Mouse (Mus musculus) ES-E14 (cell line): ENCODE results near the gene H2-T23. TPM values are rescaled to one million over a fixed set of nuclear protein-coding genes. Genes with fewer than 3 reads are reported as not detected.

ENCODE experiments used
- DNase-seq: peaks from one replicate; pipeline ENCODE4 v3.0.0-alpha.2; 2013; ENCODE audit warnings: low read depth, low spot score
- H3K27ac ChIP-seq: 2 replicates; pipeline ENCODE4 v1.5.1; 2012; ENCODE audit warnings: low read depth, mild to moderate bottlenecking, low read length, moderate library complexity, mixed read lengths; ENCODE audit not compliant: poor library complexity, insufficient read depth, severe bottlenecking
- H3K36me3 ChIP-seq: 2 replicates; pipeline ENCODE4 v1.6.1; 2012; ENCODE audit warnings: mild to moderate bottlenecking, low read length, moderate library complexity, mixed read lengths; ENCODE audit not compliant: control insufficient read depth, poor library complexity, insufficient read depth, severe bottlenecking
- H3K4me1 ChIP-seq, 2 experiments: fragments of 150-350 bp in 1 of 2; sonication (generic) in 1 of 2; 2 replicates each; pipeline ENCODE4 v1.6.1; 2012; ENCODE audit warnings: low read length in 2 of 2, mild to moderate bottlenecking in 1 of 2, mixed read lengths in 1 of 2; ENCODE audit not compliant: control insufficient read depth in 2 of 2, insufficient read depth in 2 of 2, poor library complexity in 1 of 2
- H3K4me3 ChIP-seq, 2 experiments: fragments of 150-350 bp in 1 of 2; sonication (generic) in 1 of 2; 2 replicates each; pipeline ENCODE4 v1.5.1; 2012; ENCODE audit warnings: low read length in 2 of 2, low read depth in 1 of 2, mild to moderate bottlenecking in 1 of 2, mixed read lengths in 1 of 2; ENCODE audit not compliant: insufficient read depth in 1 of 2, poor library complexity in 1 of 2, severe bottlenecking in 1 of 2
- H3K9ac ChIP-seq: 2 replicates; pipeline ENCODE4 v1.6.1; 2012; ENCODE audit warnings: low read depth, mild to moderate bottlenecking, low read length, mixed read lengths; ENCODE audit not compliant: poor library complexity, insufficient read depth, severe bottlenecking
- H3K9me3 ChIP-seq: fragments of 150-350 bp; sonication (generic); 2 replicates; pipeline ENCODE4 v1.6.1; 2012; ENCODE audit warnings: low read depth, mild to moderate bottlenecking, low read length; ENCODE audit not compliant: control insufficient read depth, insufficient read depth
- CHD2 ChIP-seq: IDR thresholded peaks from 2 replicates; pipeline ENCODE4 v1.6.1; 2014; ENCODE audit warnings: mild to moderate bottlenecking, low read depth, low read length, inconsistent platforms
- HCFC1 ChIP-seq: IDR thresholded peaks from 2 replicates; pipeline ENCODE4 v1.6.1; 2012; ENCODE audit warnings: low read length, inconsistent platforms, borderline replicate concordance; ENCODE audit not compliant: insufficient read depth
- MAFK ChIP-seq: IDR thresholded peaks from 2 replicates; pipeline ENCODE4 v1.6.1; 2014; ENCODE audit warnings: mild to moderate bottlenecking, low read depth, low read length, inconsistent platforms; ENCODE audit not compliant: insufficient read depth
- ZC3H11A ChIP-seq: IDR thresholded peaks from 2 replicates; pipeline ENCODE4 v1.6.1; 2012; ENCODE audit warnings: low read depth, mild to moderate bottlenecking, inconsistent platforms, low read length, borderline replicate concordance
- ZNF384 ChIP-seq: IDR thresholded peaks from 2 replicates; pipeline ENCODE4 v1.6.1; 2012; ENCODE audit warnings: low read depth, low read length, inconsistent platforms
- in situ Hi-C, 2 experiments: fragments of 600-800 bp; cut with MboI; formaldehyde crosslinking; loops; one replicate each; pipeline ENCODE4 v1.15.1; 2025; ENCODE audit warnings: low sequenced_read_pairs in 2 of 2, inconsistent platforms in 1 of 2; ENCODE audit not compliant: unreplicated experiment in 2 of 2
- total RNA-seq: library from RNA; depleted of rRNA; stranded (reverse); fragments of 300-350 nt; gene quantifications from 2 replicates; pipeline ENCODE4 v1.2.3, GENCODE M21; 2012; rRNA removed

Gene H2-T23
- total RNA-seq, 1 experiment = 0.67 TPM

DNA sequence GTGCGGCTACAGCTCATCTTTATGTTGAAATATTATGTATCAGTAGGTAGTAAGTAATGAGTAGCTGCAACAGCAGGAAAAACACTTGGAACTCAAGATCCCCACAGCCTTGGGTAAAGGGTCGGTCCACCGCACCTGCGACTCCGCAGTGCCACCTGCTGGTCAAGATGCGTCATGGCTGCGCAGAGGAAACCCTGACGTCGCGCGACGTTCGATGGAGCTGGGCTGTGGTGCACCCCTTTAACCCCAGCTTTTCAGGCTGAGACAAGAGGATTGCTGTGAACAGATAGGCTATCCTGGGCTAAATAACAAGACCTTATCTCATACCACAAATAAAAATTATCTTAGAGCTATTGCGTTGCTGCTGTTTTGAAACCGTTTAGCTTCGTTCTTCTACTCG lies 39.0 kb downstream of the H2-T23 start:
- in situ Hi-C loops = loop anchor here (10.0 to 25.0 kb wide), 2 partner anchors 119 to 121 kb away; partner anchors contain the start of gene Gm19684 (in 1 of the 2)
- H3K36me3 ChIP-seq = peaks cover 4% of the 10 kb centered on the region

DNA sequence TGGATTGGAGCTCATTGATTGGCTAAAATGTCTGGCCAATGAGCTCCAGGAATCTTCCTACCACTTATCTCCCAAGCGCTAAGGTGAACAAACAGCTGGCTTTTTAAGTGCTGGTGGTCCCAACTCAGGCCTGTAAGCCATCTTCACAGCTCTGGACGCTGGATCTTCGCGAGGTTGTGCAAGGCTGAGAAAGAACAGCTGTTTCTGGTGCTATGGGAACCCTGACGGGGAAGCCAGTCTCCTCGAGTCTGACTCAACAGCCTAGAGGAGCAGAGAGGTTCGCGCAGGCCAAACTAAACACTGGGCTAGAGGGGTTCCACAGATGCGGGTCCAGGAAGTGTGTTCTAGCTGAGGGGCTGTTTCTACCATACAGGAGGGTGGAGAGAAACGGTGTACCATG lies 40.9 kb downstream of the H2-T23 start:
- TF ChIP-seq CHD2 (no peak), ZC3H11A (no peak), MAFK (no peak), ZNF384 (no peak), HCFC1 (no peak)
- H3K36me3 ChIP-seq = peaks cover 21% of the 10 kb centered on the region
- in situ Hi-C loops = loop anchor here (10.0 to 25.0 kb wide), 2 partner anchors 121 to 123 kb away; partner anchors contain the start of gene Gm19684 (in 1 of the 2)

More for the DNA sequence above, 39.0 kb downstream of the H2-T23 start:
- no peak overlapping the region for H3K27ac ChIP-seq
- H3K9ac ChIP-seq = no peak overlapping the region
- no peaks in the 10 kb centered on the region for H3K9me3 ChIP-seq
- TF ChIP-seq HCFC1 (0 out of 2 replicates have a peak, but pooled peaks have one; percentile 39), ZC3H11A (no peak; the same call in 1 of the 2 replicates)
- peak overlapping the region in 1 of 2 experiments; percentile 93; a peak in 2 of 4 replicates for H3K4me3 ChIP-seq
- DNase-seq = peak; percentile 72
- peaks cover 5 to 8% of the 10 kb centered on the region in 2 experiments for H3K4me1 ChIP-seq

DNA sequence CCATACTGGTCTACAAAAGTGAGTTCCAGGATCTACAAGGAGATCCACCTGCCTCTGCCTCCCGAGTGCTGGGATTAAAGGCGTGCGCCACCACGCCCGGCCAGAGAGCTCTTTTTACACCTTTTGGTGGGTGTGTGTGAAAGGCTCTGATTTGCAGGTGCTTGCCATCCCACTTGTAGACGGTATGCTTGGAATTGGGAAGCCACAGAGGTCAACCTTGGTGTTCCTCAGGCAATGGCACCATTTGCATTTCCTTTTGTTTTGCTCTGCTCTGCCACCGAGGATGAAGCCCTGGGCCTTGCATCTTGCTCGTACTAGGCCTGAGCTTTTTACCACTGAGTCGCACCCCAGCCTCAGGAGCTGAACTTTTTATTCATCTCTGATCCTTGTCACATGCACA lies 50.9 kb downstream of the H2-T23 start:
- in situ Hi-C loops = loop anchor here in 1 of 2 experiments (25.0 kb wide), 1 partner anchor 131 kb away; the partner anchor contains the start of gene Gm19684
- H3K9me3 ChIP-seq = no peaks in the 10 kb centered on the region
- DNase-seq = no peak
- no peak overlapping the region for H3K4me3 ChIP-seq
- H3K36me3 ChIP-seq = peaks cover 29% of the 10 kb centered on the region
- TF ChIP-seq CHD2 (no peak), HCFC1 (no peak), MAFK (no peak), ZC3H11A (no peak), ZNF384 (no peak)
- no peak overlapping the region for H3K9ac ChIP-seq
- peaks cover 0 to 16% of the 10 kb centered on the region in 2 experiments; a peak in 2 of 4 replicates for H3K4me1 ChIP-seq
- H3K27ac ChIP-seq = no peak overlapping the region

More for the DNA sequence above, 40.9 kb downstream of the H2-T23 start:
- H3K4me1 ChIP-seq = peaks cover 3 to 4% of the 10 kb centered on the region in 2 experiments; a peak in 3 of 4 replicates
- H3K9me3 ChIP-seq = no peaks in the 10 kb centered on the region
- peak overlapping the region; percentile 25 to 48 for H3K4me3 ChIP-seq
- no peak overlapping the region for H3K27ac ChIP-seq
- DNase-seq = no peak
- H3K9ac ChIP-seq = peak overlapping the region; percentile 42; the same call in 1 of the 2 replicates

DNA sequence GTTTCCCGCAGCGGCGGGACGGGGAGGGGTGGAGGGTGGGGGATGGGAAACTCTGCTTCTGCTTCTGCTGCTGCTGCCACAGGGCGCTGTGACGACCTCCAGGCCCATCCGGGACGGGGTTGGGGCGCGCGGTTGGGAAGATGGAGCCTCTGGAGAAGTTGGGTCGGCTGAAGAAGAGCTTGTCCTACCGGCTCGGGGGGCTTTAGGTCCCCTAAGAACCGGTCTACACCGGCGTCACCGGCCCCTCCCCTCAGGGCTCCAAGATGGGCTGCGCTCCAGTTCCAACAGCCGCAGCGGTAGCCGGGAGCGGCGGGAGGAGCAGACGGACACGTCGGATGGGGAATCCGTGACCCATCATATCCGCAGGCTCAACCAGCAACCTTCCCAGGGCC lies 52.3 kb downstream of the H2-T23 start:
- Histone ChIP-seq H3K9ac (peak overlapping the region; percentile 82), H3K27ac (peak overlapping the region; percentile 89; the same call in 1 of the 2 replicates), H3K4me1 (peaks cover 0 to 13% of the 10 kb centered on the region in 2 experiments; a peak in 2 of 4 replicates), H3K9me3 (no peaks in the 10 kb centered on the region), H3K4me3 (peak overlapping the region; percentile 91 to 93), H3K36me3 (peaks cover 23% of the 10 kb centered on the region)
- TF ChIP-seq HCFC1 (no peak), MAFK (no peak), ZNF384 (no peak), CHD2 (no peak), ZC3H11A (no peak)
- in situ Hi-C loops = loop anchor here in 1 of 2 experiments (25.0 kb wide), 1 partner anchor 132 kb away; the partner anchor contains the start of gene Gm19684
- DNase-seq = no peak

Other genes starting within 250 kb of the H2-T23 start
- gene Ier3, start 211.2 kb downstream of the H2-T23 start, total RNA-seq = 29.3 and 32.3 TPM in 2 replicates
- 31.6 and 34.6 TPM in 2 replicates for gene Flot1, start 209.6 kb downstream of the H2-T23 start, total RNA-seq
- gene Tubb5, start 194.5 kb downstream of the H2-T23 start, total RNA-seq = 1,077 and 1,157 TPM in 2 replicates
- 23.8 and 31.7 TPM in 2 replicates for gene Mdc1, start 191.3 kb downstream of the H2-T23 start, total RNA-seq
- gene Nrm, start 171.5 kb downstream of the H2-T23 start, total RNA-seq = 24.7 and 43.0 TPM in 2 replicates
- 23.2 and 29.9 TPM in 2 replicates for gene Ppp1r18, start 167.3 kb downstream of the H2-T23 start, total RNA-seq
- gene Dhx16, start 153.0 kb downstream of the H2-T23 start, total RNA-seq = 202 and 391 TPM in 2 replicates
- 13.6 and 15.8 TPM in 2 replicates for gene 2310061I04Rik, start 135.4 kb downstream of the H2-T23 start, total RNA-seq
- gene Atat1, start 122.8 kb downstream of the H2-T23 start, total RNA-seq = 12.5 and 12.9 TPM in 2 replicates
- gene Mrps18b, start 116.5 kb downstream of the H2-T23 start, total RNA-seq = 189 and 226 TPM in 2 replicates
- gene Ppp1r10, start 116.4 kb downstream of the H2-T23 start, total RNA-seq = 64.8 and 68.2 TPM in 2 replicates
- 115 and 117 TPM in 2 replicates for gene Abcf1, start 63.1 kb downstream of the H2-T23 start, total RNA-seq
- gene Gnl1, start 53.0 kb downstream of the H2-T23 start, total RNA-seq = 51.6 and 64.1 TPM in 2 replicates
- 13.8 and 17.0 TPM in 2 replicates for gene Prr3, start 52.6 kb downstream of the H2-T23 start, total RNA-seq
- gene H2-T24, start 12.3 kb downstream of the H2-T23 start, total RNA-seq = not detected in 2 replicates
- gene H2-T22, start 9.9 kb upstream of the H2-T23 start, total RNA-seq = 2.7 and 5.8 TPM in 2 replicates
- gene Gm6034, start 10.1 kb upstream of the H2-T23 start, total RNA-seq = 0.18 and 0.21 TPM in 2 replicates
- gene Gm11127, start 25.5 kb upstream of the H2-T23 start, total RNA-seq = 0.37 and 0.54 TPM in 2 replicates
- not detected in 2 replicates for gene Gm19684, start 88.8 kb upstream of the H2-T23 start, total RNA-seq
- 0.63 TPM in 1 of 2 replicates, not detected in the other for gene Gm7030, start 96.6 kb upstream of the H2-T23 start, total RNA-seq
- gene Gm8909, start 135.7 kb upstream of the H2-T23 start, total RNA-seq = not detected in 2 replicates
- 0.22 TPM in 1 of 2 replicates, not detected in the other for gene H2-T3, start 157.4 kb upstream of the H2-T23 start, total RNA-seq
- 45.2 and 47.7 TPM in 2 replicates for gene Rpp21, start 225.2 kb upstream of the H2-T23 start, total RNA-seq
- gene Trim39, start 239.4 kb upstream of the H2-T23 start, total RNA-seq = 20.3 and 22.4 TPM in 2 replicates